Mouse (Mus musculus) forebrain, embryonic 14.5 days (tissue): ENCODE data around the gene Tmem39a. TPM values are rescaled to one million over a fixed set of nuclear protein-coding genes. Genes with fewer than 3 reads are reported as not detected.
A peak's percentile ranks its signal among the peaks of the same experiment; 100 is the strongest.

Experiments
- ATAC-seq: fragments of 200-750 bp; cut with Nextera tagmentation; 2 replicates; pipeline ENCODE4 v1.8.0; 2017; ENCODE audit warnings: mild to moderate bottlenecking, moderate library complexity
- DNase-seq: peaks from one replicate; pipeline ENCODE4 v3.0.0-alpha.2; 2015; ENCODE audit warnings: low spot score
- H3K27ac ChIP-seq: fragments of 300-500 bp; sonication (generic); 2 replicates; pipeline ENCODE4 v1.5.1; 2014; ENCODE audit warnings: low read depth, mild to moderate bottlenecking, control low read depth, low read length, moderate library complexity
- H3K27me3 ChIP-seq: fragments of 300-500 bp; sonication (generic); replicated peaks from 2 replicates; pipeline ENCODE4 v1.6.1; 2014; ENCODE audit warnings: low read length, control low read depth, mixed read lengths; ENCODE audit not compliant: control insufficient read depth, insufficient read depth
- H3K36me3 ChIP-seq: fragments of 300-500 bp; sonication (generic); 2 replicates; pipeline ENCODE4 v1.6.1; 2014; ENCODE audit warnings: low read length, control low read depth; ENCODE audit not compliant: control insufficient read depth, insufficient read depth
- H3K4me1 ChIP-seq: fragments of 300-500 bp; sonication (generic); 2 replicates; pipeline ENCODE4 v1.6.1; 2014; ENCODE audit warnings: antibody characterized with exemption, low read length, control low read depth; ENCODE audit not compliant: control insufficient read depth, insufficient read depth
- H3K4me2 ChIP-seq: fragments of 300-500 bp; sonication (generic); 2 replicates; pipeline ENCODE4 v1.6.1; 2014; ENCODE audit warnings: mild to moderate bottlenecking, control low read depth, low read length
- H3K4me3 ChIP-seq: fragments of 300-500 bp; sonication (generic); 2 replicates; pipeline ENCODE4 v1.5.1; 2014; ENCODE audit warnings: low read depth, low read length, control low read depth
- H3K9ac ChIP-seq: fragments of 300-500 bp; sonication (generic); 2 replicates; pipeline ENCODE4 v1.6.1; 2014; ENCODE audit warnings: mild to moderate bottlenecking, low read length, control low read depth, moderate library complexity
- H3K9me3 ChIP-seq: fragments of 300-500 bp; sonication (generic); replicated peaks from 2 replicates; pipeline ENCODE4 v1.6.1; 2016; ENCODE audit warnings: low read length, control low read depth, mixed read lengths; ENCODE audit not compliant: control insufficient read depth
- WGBS: fragments of 180-500 bp; shearing (Covaris S2); extraction: QIAGEN DNeasy Blood & Tissue Kit; methylation state at CpG from one replicate; pipeline ENCODE4 v1.1.7; 2014; 5-methylcytosine and 5-hydroxymethylcytosine counted together
- polyA plus RNA-seq: library from polyadenylated mRNA; unstranded; fragments of >200 nt; fragmentation: Nextera tagmentation; extraction: Ambion mirVana; gene quantifications from 2 replicates; pipeline ENCODE4 v1.2.1, GENCODE M21; 2014

The Tmem39a gene
- polyA plus RNA-seq, 1 experiment from 2014 or later: 41.6 TPM

DNA sequence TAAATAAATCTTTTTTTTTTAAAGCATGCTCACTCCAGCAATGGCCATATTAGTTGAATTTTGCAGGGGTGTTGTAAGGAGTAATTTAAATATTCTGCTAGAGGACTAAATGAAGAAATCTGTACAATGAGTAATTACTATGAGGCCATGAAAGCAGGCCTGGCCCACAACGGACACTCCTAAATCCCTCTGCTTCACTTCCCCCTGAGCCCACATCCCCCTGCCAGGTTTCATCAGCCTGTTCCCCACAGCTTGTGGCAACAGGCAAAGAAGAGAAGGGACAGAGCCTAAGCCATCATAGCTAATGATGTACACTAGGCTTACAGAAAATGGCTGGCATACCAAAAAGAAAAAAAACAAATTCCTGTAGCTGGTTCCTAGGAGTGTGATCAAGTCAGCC lies 10.5 kb upstream of the Tmem39a start:
- peaks cover 33% of the 10 kb centered on the region for H3K36me3 ChIP-seq
- no peak overlapping the region for H3K27ac ChIP-seq
- H3K9me3 ChIP-seq: no peaks in the 10 kb centered on the region
- H3K27me3 ChIP-seq: no peaks in the 10 kb centered on the region
- ATAC-seq (no peak), DNase-seq (no peak)
- peak overlapping the region; percentile 63; the same call in 1 of the 2 replicates for H3K4me2 ChIP-seq
- H3K9ac ChIP-seq: no peak overlapping the region
- no peak overlapping the region for H3K4me3 ChIP-seq
- 93% methylated on average over 1 of the region's 1 CpGs for WGBS
- peaks cover 15% of the 10 kb centered on the region for H3K4me1 ChIP-seq

DNA sequence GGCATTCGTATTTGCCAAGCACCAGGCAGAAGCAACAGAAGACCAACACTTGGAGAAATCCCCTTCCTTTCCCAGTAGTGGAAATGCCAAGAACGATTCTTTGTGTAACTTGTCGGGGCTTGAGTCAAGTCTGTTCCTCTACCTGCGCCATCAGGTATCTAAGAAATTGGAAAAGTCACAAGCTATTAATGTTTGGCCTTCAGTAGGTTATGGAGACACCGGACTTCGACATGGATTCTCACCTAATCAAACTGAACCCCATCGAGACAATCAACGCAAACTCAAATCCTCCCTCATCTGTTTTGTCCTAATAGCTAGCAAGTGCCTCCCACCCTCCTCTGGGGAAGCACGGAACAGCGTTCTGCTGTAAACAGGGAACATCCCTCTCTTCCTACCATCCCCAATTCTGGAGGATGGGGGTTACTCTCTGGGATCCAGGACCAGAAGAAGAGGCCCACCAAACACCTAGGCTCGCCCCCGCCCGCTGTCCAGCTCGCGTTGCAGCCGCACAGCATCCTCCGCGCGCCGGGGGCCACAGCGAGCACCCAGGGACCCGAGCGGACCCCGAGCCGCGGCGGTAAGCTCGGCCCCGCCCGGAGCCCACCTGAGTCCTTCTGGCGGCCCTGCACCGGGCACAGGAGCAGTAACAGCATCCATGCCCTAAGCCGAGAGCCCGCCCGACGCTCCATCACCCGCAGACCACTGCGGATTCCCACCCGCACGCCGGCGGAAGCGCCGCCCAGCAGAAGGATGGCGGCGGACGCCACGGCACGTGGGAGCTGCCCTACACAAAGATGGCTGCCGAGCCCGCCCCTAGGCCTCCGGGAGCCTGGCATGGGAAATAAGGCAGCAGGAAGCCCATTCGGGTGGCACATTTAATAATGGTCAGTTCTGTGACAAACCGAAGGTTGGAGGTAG lies 8.8 kb upstream of the Tmem39a start, which contains the start of gene Poglut1:
TSS of gene Poglut1 (minus strand) at position 780 of the 918 bp plus-strand sequence.
- 3% methylated on average over 54 of the region's 54 CpGs for WGBS

GRCm38 (mm10) chr16:38555988-38556387 lies 2.5 kb upstream of the Tmem39a start:
- DNase-seq: no peak
- no peak overlapping the region for H3K27ac ChIP-seq
- peaks cover 4% of the 10 kb centered on the region; the same call in 1 of the 2 replicates for H3K27me3 ChIP-seq

More for the DNA sequence above, 8.8 kb upstream of the Tmem39a start, which contains the start of gene Poglut1:
- ATAC-seq (peak; percentile 99), DNase-seq (peak; percentile 89)
- H3K27me3 ChIP-seq: no peaks in the 10 kb centered on the region
- peak within 1 kb of the TSS; percentile 63 for H3K4me2 ChIP-seq
- peak within 1 kb of the TSS; percentile 90 for H3K4me3 ChIP-seq
- peaks cover 20% of the 10 kb centered on the region for H3K36me3 ChIP-seq
- no peaks in the 10 kb centered on the region for H3K9me3 ChIP-seq
- H3K4me1 ChIP-seq: peaks cover 15% of the 10 kb centered on the region
- H3K9ac ChIP-seq: peak within 1 kb of the TSS; percentile 96
- H3K27ac ChIP-seq: peak within 1 kb of the TSS; percentile 72

GRCm38 (mm10) chr16:38562131-38562967 lies 3.9 kb downstream of the Tmem39a start:
- peaks cover 17% of the 10 kb centered on the region for H3K36me3 ChIP-seq
- no peaks in the 10 kb centered on the region for H3K9me3 ChIP-seq
- H3K4me3 ChIP-seq: peak overlapping the region; percentile 72
- peaks cover 8% of the 10 kb centered on the region for H3K4me1 ChIP-seq
- 8% methylated on average over 37 of the region's 37 CpGs for WGBS
- H3K4me2 ChIP-seq: peak overlapping the region; percentile 62
- DNase-seq (peak; percentile 97), ATAC-seq (peak; percentile 98)
- H3K9ac ChIP-seq: peak overlapping the region; percentile 81
- peak overlapping the region; percentile 55; the same call in 1 of the 2 replicates for H3K27ac ChIP-seq
- H3K27me3 ChIP-seq: no peaks in the 10 kb centered on the region

More at GRCm38 (mm10) chr16:38555988-38556387, 2.5 kb upstream of the Tmem39a start:
- Histone ChIP-seq H3K4me1 (no peaks in the 10 kb centered on the region), H3K9ac (no peak overlapping the region), H3K4me2 (no peak overlapping the region), H3K36me3 (no peaks in the 10 kb centered on the region), H3K4me3 (no peak overlapping the region), H3K9me3 (no peaks in the 10 kb centered on the region)
- ATAC-seq: no peak
- WGBS: 87% methylated on average over 3 of the region's 3 CpGs

DNA sequence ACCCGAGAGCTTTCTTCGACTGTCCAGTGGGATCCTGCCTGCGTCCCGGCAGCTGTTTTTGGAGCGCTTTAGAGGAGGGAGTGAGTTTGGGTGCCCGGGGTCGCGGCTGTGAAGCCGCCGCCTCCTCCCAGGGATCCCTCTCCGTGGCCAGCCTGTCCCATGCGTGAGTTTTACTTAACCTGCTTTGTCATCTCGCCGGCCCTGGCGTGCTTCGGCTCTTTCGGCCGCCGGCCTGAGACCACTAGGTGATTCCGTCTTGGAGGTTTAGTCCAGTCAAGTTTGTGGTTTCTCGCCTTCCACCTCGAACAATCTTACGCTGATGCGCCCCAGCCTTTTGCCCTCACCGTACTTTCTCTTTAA lies 4.5 kb downstream of the Tmem39a start:
- 1% methylated on average over 25 of the region's 25 CpGs for WGBS
- no peak for ATAC-seq
- no peak overlapping the region; the same call in 1 of the 2 replicates for H3K27ac ChIP-seq

DNA sequence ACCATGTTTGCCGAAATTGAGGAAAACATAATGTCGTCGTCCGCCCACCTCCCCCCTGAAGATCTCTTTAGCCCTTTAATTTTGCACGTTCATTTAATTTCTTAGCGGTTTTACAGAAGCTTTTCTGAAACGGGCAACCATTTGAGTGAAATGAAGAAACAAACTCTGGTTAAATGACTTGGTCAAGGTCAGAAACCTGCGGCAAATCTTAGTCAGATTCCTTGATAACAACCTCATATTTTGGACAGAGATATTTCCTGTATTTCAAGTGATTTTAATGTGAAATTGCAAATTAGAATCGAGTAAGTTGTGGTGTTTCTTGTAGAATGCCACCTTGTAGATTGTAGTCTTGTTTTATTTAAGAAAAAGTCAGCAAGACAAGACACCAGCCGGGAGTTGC lies 5.0 kb downstream of the Tmem39a start:
- Histone ChIP-seq H3K27ac (no peak overlapping the region), H3K4me1 (peaks cover 8% of the 10 kb centered on the region), H3K9ac (peak overlapping the region; percentile 81; the same call in 1 of the 2 replicates), H3K4me2 (peak overlapping the region; percentile 62), H3K9me3 (no peaks in the 10 kb centered on the region), H3K36me3 (peaks cover 24% of the 10 kb centered on the region), H3K4me3 (peak overlapping the region; percentile 72), H3K27me3 (no peaks in the 10 kb centered on the region)
- ATAC-seq (no peak), DNase-seq (no peak)
- 40% methylated on average over 10 of the region's 10 CpGs for WGBS

More for the DNA sequence above, 4.5 kb downstream of the Tmem39a start:
- Histone ChIP-seq H3K4me2 (peak overlapping the region; percentile 62), H3K27me3 (no peaks in the 10 kb centered on the region), H3K4me1 (peaks cover 8% of the 10 kb centered on the region), H3K9me3 (no peaks in the 10 kb centered on the region), H3K4me3 (peak overlapping the region; percentile 72), H3K9ac (peak overlapping the region; percentile 81), H3K36me3 (peaks cover 19% of the 10 kb centered on the region)
- no peak for DNase-seq

- WGBS: 97% methylated on average over 5 of the region's 5 CpGs
- Histone ChIP-seq H3K36me3 (peaks cover 55% of the 10 kb centered on the region), H3K4me3 (no peak overlapping the region), H3K4me2 (no peak overlapping the region), H3K9me3 (no peaks in the 10 kb centered on the region), H3K4me1 (peaks cover 8% of the 10 kb centered on the region), H3K27me3 (no peaks in the 10 kb centered on the region), H3K9ac (no peak overlapping the region), H3K27ac (no peak overlapping the region)
- no peak for ATAC-seq
- DNase-seq: no peak
Observed at GRCm38 (mm10) chr16:38568192-38568591, 9.7 kb downstream of the Tmem39a start.

- ATAC-seq (no peak), DNase-seq (no peak)
- Histone ChIP-seq H3K4me1 (no peaks in the 10 kb centered on the region), H3K27ac (no peak overlapping the region), H3K27me3 (no peaks in the 10 kb centered on the region), H3K9me3 (no peaks in the 10 kb centered on the region), H3K4me2 (no peak overlapping the region), H3K36me3 (peaks cover 62% of the 10 kb centered on the region), H3K4me3 (no peak overlapping the region), H3K9ac (no peak overlapping the region)
- WGBS: 95% methylated on average over 3 of the region's 3 CpGs
Observed at GRCm38 (mm10) chr16:38571481-38571880, 13.0 kb downstream of the Tmem39a start.
